Mouse (Mus musculus) layer of hippocampus, adult 8-10 months (tissue): ENCODE measurements around the gene Pla2g2c. TPM values are rescaled to one million over a fixed set of nuclear protein-coding genes. Genes with fewer than 3 reads are reported as not detected.
A peak's percentile ranks its signal among the peaks of the same experiment; 100 is the strongest.

ENCODE experiments used
- DNase-seq, 2 experiments: peaks; one replicate each; pipeline ENCODE4 v3.0.0; 2022; ENCODE audit warnings: low spot score in 2 of 2
- total RNA-seq, 4 experiments: library from RNA; stranded (reverse); gene quantifications; 2 replicates each; pipeline ENCODE4 v1.2.4; 2022

The Pla2g2c gene
- total RNA-seq, 4 experiments from 2014 or later: 0.26 to 0.54 (median 0.32) TPM; not detected in 1

GRCm38 (mm10) chr4:138709246-138709645 is 15.3 kb upstream of the Pla2g2c start:
- no peak for DNase-seq

GRCm38 (mm10) chr4:138709944-138710343 is 14.6 kb upstream of the Pla2g2c start:
- DNase-seq: no peak

- DNase-seq: peak; percentile 51 to 72
These were observed 14.0 kb upstream of the Pla2g2c start for GRCm38 (mm10) chr4:138710633-138711032.

- DNase-seq: no peak
These were observed 13.4 kb upstream of the Pla2g2c start for GRCm38 (mm10) chr4:138711051-138711820.

- no peak for DNase-seq
These were observed 12.5 kb upstream of the Pla2g2c start for GRCm38 (mm10) chr4:138712096-138712495.

GRCm38 (mm10) chr4:138712621-138713020 is 12.0 kb upstream of the Pla2g2c start:
- DNase-seq: no peak

GRCm38 (mm10) chr4:138714186-138714585 is 10.4 kb upstream of the Pla2g2c start:
- DNase-seq: no peak

- DNase-seq: no peak
These were observed 7.9 kb upstream of the Pla2g2c start for GRCm38 (mm10) chr4:138716697-138717096.

- DNase-seq: no peak
These were observed 5.9 kb upstream of the Pla2g2c start for GRCm38 (mm10) chr4:138718586-138719263.

GRCm38 (mm10) chr4:138719264-138719596 is 5.4 kb upstream of the Pla2g2c start:
- no peak for DNase-seq

GRCm38 (mm10) chr4:138723493-138724281 is 905 bp upstream of the Pla2g2c start:
- DNase-seq: peak; percentile 60 to 72

- peak in 1 of 2 experiments; percentile 54 for DNase-seq
These were observed 502 bp downstream of the Pla2g2c start for GRCm38 (mm10) chr4:138725127-138725461.

- no peak for DNase-seq
These were observed 1.2 kb downstream of the Pla2g2c start for GRCm38 (mm10) chr4:138725751-138726150.

GRCm38 (mm10) chr4:138729018-138729703 is 4.6 kb downstream of the Pla2g2c start:
- no peak for DNase-seq

- DNase-seq: no peak
These were observed 9.5 kb downstream of the Pla2g2c start for GRCm38 (mm10) chr4:138734105-138734504.

GRCm38 (mm10) chr4:138734863-138735262 is 10.3 kb downstream of the Pla2g2c start:
- no peak for DNase-seq

GRCm38 (mm10) chr4:138737031-138737430 is 12.4 kb downstream of the Pla2g2c start, which contains the start of gene Ubxn10:
Gene Ubxn10, minus strand, starts transcription at chr4:138737167.
- no peak for DNase-seq

- DNase-seq: no peak
These were observed 14.7 kb downstream of the Pla2g2c start for GRCm38 (mm10) chr4:138739136-138739851.

- DNase-seq: no peak
These were observed 21.3 kb downstream of the Pla2g2c start for GRCm38 (mm10) chr4:138745884-138746283.

- DNase-seq: no peak
These were observed 22.3 kb downstream of the Pla2g2c start for GRCm38 (mm10) chr4:138746866-138747265.

- no peak for DNase-seq
These were observed 23.3 kb downstream of the Pla2g2c start for GRCm38 (mm10) chr4:138747851-138748250.
